Mouse (Mus musculus): Measurements from ENCODE around the gene Pde1a. TPM values are rescaled to one million over a fixed set of nuclear protein-coding genes. Genes with fewer than 3 reads are reported as not detected.

The Pde1a gene
- polyA plus RNA-seq, 1 experiment from 2014 or later: 2.5 TPM

DNA sequence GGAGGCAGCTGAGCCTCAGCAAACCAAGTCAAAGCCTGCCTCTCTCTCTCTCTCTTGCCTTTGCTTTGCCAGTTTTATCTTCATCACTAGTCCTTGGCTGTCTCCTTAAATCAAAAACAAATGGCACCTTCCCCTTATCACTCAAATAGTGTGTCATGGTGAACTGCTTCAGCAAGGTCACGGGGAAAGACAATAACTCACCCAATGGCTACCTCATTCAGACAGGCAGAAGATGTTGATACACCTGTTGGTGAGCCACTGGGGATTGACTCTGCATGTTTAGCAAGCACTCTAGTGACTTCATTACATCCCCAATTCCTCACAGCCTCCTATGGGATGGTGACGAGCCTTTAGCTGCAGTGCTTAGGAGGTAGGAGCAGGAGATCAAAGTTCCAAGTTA, 331.8 kb downstream of the Pde1a start:
- Histone ChIP-seq H3K4me1 (replicated peaks) (no peaks in the 10 kb centered on the region), H3K27ac (replicated peaks) (no peak overlapping the region), H3K27me3 (no peaks in the 10 kb centered on the region), H3K36me3 (replicated peaks) (no peaks in the 10 kb centered on the region), H3K9ac (no peak overlapping the region), H3K9me3 (replicated peaks) (no peaks in the 10 kb centered on the region), H3K4me2 (no peak overlapping the region), H3K4me3 (replicated peaks) (no peak overlapping the region)
- ATAC-seq (ENCODE audit: insufficient read depth): no peak
- WGBS (ENCODE audit: insufficient replicate concordance): 50% methylated on average over 2 of the region's 2 CpGs

DNA sequence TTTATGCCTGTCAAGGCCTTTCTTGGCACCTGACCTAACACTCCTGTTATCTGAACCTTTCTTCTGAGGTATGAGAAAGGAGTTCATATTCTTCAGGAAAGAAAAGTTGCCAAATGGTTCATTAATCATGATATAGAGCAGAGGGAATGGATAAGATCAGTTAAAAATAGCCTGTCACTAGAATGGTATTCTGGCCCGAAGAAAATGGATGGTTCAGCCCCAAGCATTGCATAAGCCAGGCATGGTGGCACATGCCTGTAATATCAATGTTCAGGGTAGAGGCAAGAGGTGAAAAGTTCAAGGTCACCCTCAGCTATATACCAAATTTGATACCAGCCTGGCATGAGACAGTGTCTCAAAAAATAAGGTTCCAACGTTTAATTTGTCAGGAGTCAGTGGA, 336.1 kb downstream of the Pde1a start:
- ATAC-seq (ENCODE audit: insufficient read depth): no peak
- Histone ChIP-seq H3K9ac (no peak overlapping the region), H3K27me3 (no peaks in the 10 kb centered on the region), H3K36me3 (replicated peaks) (no peaks in the 10 kb centered on the region), H3K4me3 (replicated peaks) (no peak overlapping the region), H3K4me2 (no peak overlapping the region), H3K4me1 (replicated peaks) (no peaks in the 10 kb centered on the region), H3K9me3 (replicated peaks) (no peaks in the 10 kb centered on the region), H3K27ac (replicated peaks) (no peak overlapping the region)
- 51% methylated on average over 2 of the region's 2 CpGs for WGBS (ENCODE audit: insufficient replicate concordance)

DNA sequence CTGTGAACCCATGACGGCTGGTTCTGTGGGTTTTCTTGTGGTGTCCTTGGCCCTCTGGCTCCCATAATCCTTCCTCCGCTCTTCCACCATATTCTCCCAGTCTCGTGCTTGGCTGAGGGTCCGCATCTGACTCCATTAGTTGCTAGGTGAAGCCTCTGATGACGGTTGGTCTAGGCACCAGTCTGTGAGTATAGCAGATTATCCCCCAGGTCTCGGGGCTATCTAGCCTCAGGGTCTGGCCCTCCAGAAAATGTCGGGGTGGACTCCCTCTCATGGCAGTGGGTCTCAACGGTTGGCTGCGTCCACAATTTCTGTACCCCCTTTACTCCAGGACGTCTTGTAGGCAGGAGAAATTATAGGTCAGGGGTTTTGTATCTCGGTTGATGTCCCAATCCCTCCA, 342.8 kb downstream of the Pde1a start:
- Histone ChIP-seq H3K4me3 (replicated peaks) (no peak overlapping the region), H3K4me1 (replicated peaks) (no peaks in the 10 kb centered on the region), H3K9me3 (replicated peaks) (no peaks in the 10 kb centered on the region), H3K36me3 (replicated peaks) (no peaks in the 10 kb centered on the region), H3K9ac (no peak overlapping the region), H3K27ac (replicated peaks) (no peak overlapping the region), H3K4me2 (no peak overlapping the region), H3K27me3 (no peaks in the 10 kb centered on the region)
- ATAC-seq (ENCODE audit: insufficient read depth): no peak
- 66% methylated on average over 11 of the region's 11 CpGs for WGBS (ENCODE audit: insufficient replicate concordance)

DNA sequence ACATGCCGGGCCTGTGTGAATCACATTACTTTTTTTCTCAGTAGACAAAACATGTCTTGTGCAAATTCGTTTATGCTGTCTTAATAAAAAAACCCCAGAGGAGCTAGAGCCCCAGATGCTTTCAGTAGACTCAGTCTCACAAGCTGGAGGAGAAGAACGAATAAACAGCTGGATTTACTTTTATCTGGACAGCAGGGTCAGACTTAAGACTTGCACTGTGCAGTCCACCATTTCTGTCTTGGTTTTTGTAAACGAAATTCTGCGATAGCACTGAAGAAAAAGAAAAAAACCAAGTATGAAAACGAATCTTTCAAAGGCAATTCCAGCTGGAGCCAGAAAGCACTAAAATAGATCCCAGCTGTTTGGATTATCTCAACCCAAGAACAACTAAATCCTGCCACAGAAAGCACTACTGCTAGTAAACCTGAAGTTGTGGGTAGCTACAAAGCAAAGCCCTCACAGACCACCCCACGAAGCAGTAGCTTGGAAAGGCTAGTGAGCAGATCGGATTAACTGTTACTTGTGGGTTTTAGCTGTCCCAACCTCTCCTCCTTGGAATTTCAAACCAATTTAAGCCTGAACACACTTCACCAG, 343.6 kb downstream of the Pde1a start:
- no peaks in the 10 kb centered on the region for H3K36me3 ChIP-seq (replicated peaks)
- no peaks in the 10 kb centered on the region for H3K4me1 ChIP-seq (replicated peaks)
- no peak for ATAC-seq (ENCODE audit: insufficient read depth)
- H3K4me3 ChIP-seq (replicated peaks): no peak overlapping the region
- no peaks in the 10 kb centered on the region for H3K27me3 ChIP-seq
- no peak overlapping the region for H3K4me2 ChIP-seq
- no peak overlapping the region for H3K27ac ChIP-seq (replicated peaks)
- H3K9ac ChIP-seq: no peak overlapping the region
- WGBS (ENCODE audit: insufficient replicate concordance): 55% methylated on average over 8 of the region's 8 CpGs
- no peaks in the 10 kb centered on the region for H3K9me3 ChIP-seq (replicated peaks)

Other genes starting within 250 kb of the Pde1a start
- not detected in 2 replicates for gene Prdx6b, start 163.0 kb upstream of the Pde1a start, polyA plus RNA-seq (2015; fragmentation: Nextera tagmentation; extraction: Ambion mirVana)
- gene Dnajc10, start 186.0 kb upstream of the Pde1a start, polyA plus RNA-seq (2015; fragmentation: Nextera tagmentation; extraction: Ambion mirVana): 15.8 and 17.7 TPM in 2 replicates

All from liver, embryonic 15.5 days (tissue).